ENCODE assay signal across 9 mouse cellular contexts in genomic region chr5:142937956-142938727, GRCm38 (mm10). TPM values are rescaled to one million over a fixed set of nuclear protein-coding genes. Genes with fewer than 3 reads are reported as not detected.
A peak's percentile ranks its signal among the peaks of the same experiment; 100 is the strongest.
DNase-seq lines count a peak whose midpoint lies in the region; ATAC-seq and TF ChIP-seq lines count a peak whose summit lies in the region.
"Had no signal": no experiment of that assay in that cellular context is flagged by ENCODE, and none has a peak within 500 bp of the region (broad histone marks: within the 10 kb centered on the region; RNA-seq: fewer than 3 reads in every experiment).

No protein-coding gene starts in this region.

- no peak overlapping the region for H3K4me3 ChIP-seq in lung, embryonic 15.5 days
- no peak overlapping the region for H3K4me3 ChIP-seq in heart, embryonic 13.5 days
- H3K4me3 ChIP-seq in liver, embryonic 12.5 days = peak overlapping the region; percentile 18; the same call in 1 of the 2 replicates
- no peak overlapping the region for H3K4me3 ChIP-seq in layer of hippocampus, adult 2 months
- H3K4me3 ChIP-seq: myocyte had no signal

- DNase-seq in lung, postnatal 25 days (ENCODE audit: low spot score) = no peak
- peak; percentile 70 for DNase-seq in NIH3T3 (ENCODE audit: low read depth)
- peak; percentile 65 for DNase-seq in thymus, postnatal 14 days
- no peak for DNase-seq in layer of hippocampus, adult 2 months (ENCODE audit: low spot score in 2 of 2)
- DNase-seq in layer of hippocampus, postnatal 10 days (ENCODE audit: low spot score in 2 of 2) = no peak

- TF ChIP-seq CTCF in layer of hippocampus, adult 2 months (conservative IDR thresholded peaks at IDR 0.05) = no peak

- no peaks in the 10 kb centered on the region for H3K9me3 ChIP-seq in lung, embryonic 15.5 days
- 0 out of 2 replicates have a peak, but pooled peaks cover 6% of the 10 kb centered on the region for H3K9me3 ChIP-seq in heart, embryonic 13.5 days
- no peaks in the 10 kb centered on the region for H3K9me3 ChIP-seq in liver, embryonic 12.5 days (replicated peaks)

- WGBS in lung, embryonic 15.5 days = 32% methylated on average over 19 of the region's 19 CpGs
- WGBS in heart, embryonic 13.5 days = 38% methylated on average over 19 of the region's 19 CpGs
- WGBS in liver, embryonic 12.5 days (ENCODE audit: insufficient replicate concordance) = 27% methylated on average over 19 of the region's 19 CpGs

- no peak; the same call in 1 of the 2 replicates for ATAC-seq in lung, embryonic 15.5 days (ENCODE audit: borderline replicate concordance, extremely low read depth, low FRiP score, low TSS enrichment)
- no peak for ATAC-seq in heart, embryonic 13.5 days (ENCODE audit: extremely low read depth, insufficient number of reproducible peaks, low FRiP score, low TSS enrichment)
- ATAC-seq in liver, embryonic 12.5 days = peak; percentile 36

- no peaks in the 10 kb centered on the region for H3K36me3 ChIP-seq in lung, embryonic 15.5 days
- H3K36me3 ChIP-seq in heart, embryonic 13.5 days = no peaks in the 10 kb centered on the region
- H3K36me3 ChIP-seq in liver, embryonic 12.5 days = no peaks in the 10 kb centered on the region

- no peak overlapping the region for H3K9ac ChIP-seq in lung, embryonic 15.5 days
- 0 out of 2 replicates have a peak overlapping the region, but pooled peaks have one; percentile 28 for H3K9ac ChIP-seq in heart, embryonic 13.5 days
- no peak overlapping the region for H3K9ac ChIP-seq in liver, embryonic 12.5 days

- H3K4me2 ChIP-seq in lung, embryonic 15.5 days = 0 out of 2 replicates have a peak overlapping the region, but pooled peaks have one; percentile 9
- peak overlapping the region; percentile 24 for H3K4me2 ChIP-seq in heart, embryonic 13.5 days
- peak overlapping the region; percentile 51 for H3K4me2 ChIP-seq in liver, embryonic 12.5 days

- H3K27ac ChIP-seq in lung, embryonic 15.5 days = no peak overlapping the region
- no peak overlapping the region for H3K27ac ChIP-seq in heart, embryonic 13.5 days (replicated peaks)
- H3K27ac ChIP-seq in liver, embryonic 12.5 days = peak overlapping the region; percentile 64
- no peak overlapping the region for H3K27ac ChIP-seq in layer of hippocampus, adult 2 months

- H3K4me1 ChIP-seq in lung, embryonic 15.5 days = peaks cover 10% of the 10 kb centered on the region; the same call in 1 of the 2 replicates
- H3K4me1 ChIP-seq in heart, embryonic 13.5 days = peaks cover 10% of the 10 kb centered on the region
- peaks cover 34% of the 10 kb centered on the region for H3K4me1 ChIP-seq in liver, embryonic 12.5 days

- H3K27me3 ChIP-seq in lung, embryonic 15.5 days = no peaks in the 10 kb centered on the region
- no peaks in the 10 kb centered on the region for H3K27me3 ChIP-seq in heart, embryonic 13.5 days (replicated peaks)
- no peaks in the 10 kb centered on the region for H3K27me3 ChIP-seq in liver, embryonic 12.5 days (replicated peaks)

RNA-seq across cellular contexts. Expression of gene Fscn1, which starts 22.0 kb away (rescaled TPM):
- 240 and 246 TPM in 2 replicates for polyA plus RNA-seq in lung, embryonic 15.5 days (2015; fragmentation: Nextera tagmentation; extraction: Ambion mirVana)
- 135 and 155 TPM in 2 replicates for polyA plus RNA-seq in heart, embryonic 13.5 days (2015; fragmentation: Nextera tagmentation; extraction: Ambion mirVana)
- polyA plus RNA-seq in liver, embryonic 12.5 days (2016; fragmentation: Nextera tagmentation; extraction: Ambion mirVana) = 69.1 and 69.4 TPM in 2 replicates
- 100 to 1,000 TPM; 172 to 173 TPM for total RNA-seq in layer of hippocampus, adult 2 months (2021)
- 100 to 1,000 TPM; 420 to 424 TPM for total RNA-seq in layer of hippocampus, postnatal 10 days (2021)

RNA-seq across cellular contexts. Expression of gene Actb, which starts 31.6 kb away (rescaled TPM):
- 15,606 and 16,851 TPM in 2 replicates for polyA plus RNA-seq in lung, embryonic 15.5 days (2015; fragmentation: Nextera tagmentation; extraction: Ambion mirVana)
- 6,383 and 6,386 TPM in 2 replicates for polyA plus RNA-seq in heart, embryonic 13.5 days (2015; fragmentation: Nextera tagmentation; extraction: Ambion mirVana)
- polyA plus RNA-seq in liver, embryonic 12.5 days (2016; fragmentation: Nextera tagmentation; extraction: Ambion mirVana) = 7,775 and 7,997 TPM in 2 replicates
- 1,000 to 10,000 TPM; 3,149 to 3,251 TPM for total RNA-seq in layer of hippocampus, adult 2 months (2021)
- 1,000 to 10,000 TPM; 4,137 to 4,167 TPM for total RNA-seq in layer of hippocampus, postnatal 10 days (2021)

RNA-seq across cellular contexts. Expression of gene Fbxl18, which starts 42.9 kb away (rescaled TPM):
- 11.1 and 13.5 TPM in 2 replicates for polyA plus RNA-seq in lung, embryonic 15.5 days (2015; fragmentation: Nextera tagmentation; extraction: Ambion mirVana)
- 8.7 and 9.5 TPM in 2 replicates for polyA plus RNA-seq in heart, embryonic 13.5 days (2015; fragmentation: Nextera tagmentation; extraction: Ambion mirVana)
- polyA plus RNA-seq in liver, embryonic 12.5 days (2016; fragmentation: Nextera tagmentation; extraction: Ambion mirVana) = 5.8 and 6.1 TPM in 2 replicates
- 10 to 100 TPM; 36.7 to 39.9 TPM for total RNA-seq in layer of hippocampus, adult 2 months (2021)
- total RNA-seq in layer of hippocampus, postnatal 10 days (2021) = 10 to 100 TPM; 38.5 to 40.1 TPM

Comparison
In these comparisons a context has a peak if more than half of its experiments do, and no peak if none do; other contexts are left out.
1. DNase-seq: peak in NIH3T3 (single experiment) and thymus, postnatal 14 days (single experiment); none in lung, postnatal 25 days (single experiment), layer of hippocampus, adult 2 months (0 of 2) and layer of hippocampus, postnatal 10 days (0 of 2).
2. Peak in every context shown above with its lines, with median percentiles within 50 percentile points of each other: H3K4me2 ChIP-seq.